Mouse (Mus musculus) forebrain, embryonic 11.5 days (tissue): ENCODE measurements around the gene Hydin. TPM values are rescaled to one million over a fixed set of nuclear protein-coding genes. Genes with fewer than 3 reads are reported as not detected.

Source experiments
- ATAC-seq: fragments of 200-750 bp; cut with Nextera tagmentation; replicated peaks from 2 replicates; pipeline ENCODE4 v1.8.0; 2017; ENCODE audit warnings: moderate TSS enrichment; ENCODE audit not compliant: low FRiP score
- DNase-seq: peaks from one replicate; pipeline ENCODE4 v3.0.0-alpha.2; 2017; ENCODE audit warnings: low spot score
- H3K27ac ChIP-seq: fragments of 300-500 bp; sonication (generic); 2 replicates; pipeline ENCODE4 v1.5.1; 2014; ENCODE audit warnings: low read depth, low read length
- H3K27me3 ChIP-seq: fragments of 300-500 bp; sonication (generic); 2 replicates; pipeline ENCODE4 v1.6.1; 2014; ENCODE audit warnings: mild to moderate bottlenecking, low read length, mixed read lengths; ENCODE audit not compliant: control insufficient read depth, insufficient read depth
- H3K36me3 ChIP-seq: fragments of 300-500 bp; sonication (generic); 2 replicates; pipeline ENCODE4 v1.6.1; 2014; ENCODE audit warnings: mild to moderate bottlenecking, low read length, moderate library complexity, mixed read lengths; ENCODE audit not compliant: control insufficient read depth, insufficient read depth
- H3K4me1 ChIP-seq: fragments of 300-500 bp; sonication (generic); replicated peaks from 2 replicates; pipeline ENCODE4 v1.6.1; 2014; ENCODE audit warnings: low read length, mixed read lengths; ENCODE audit not compliant: control insufficient read depth, insufficient read depth
- H3K4me2 ChIP-seq: fragments of 300-500 bp; sonication (generic); 2 replicates; pipeline ENCODE4 v1.6.1; 2014; ENCODE audit warnings: low read depth, mild to moderate bottlenecking, low read length, moderate library complexity, mixed read lengths; ENCODE audit not compliant: severe bottlenecking
- H3K4me3 ChIP-seq: fragments of 300-500 bp; sonication (generic); 2 replicates; pipeline ENCODE4 v1.5.1; 2014; ENCODE audit warnings: low read depth, low read length
- H3K9ac ChIP-seq: fragments of 300-500 bp; sonication (generic); 2 replicates; pipeline ENCODE4 v1.6.1; 2014; ENCODE audit warnings: low read length
- H3K9me3 ChIP-seq: fragments of 300-500 bp; sonication (generic); 2 replicates; pipeline ENCODE4 v1.6.1; 2016; ENCODE audit warnings: low read length, mixed read lengths; ENCODE audit not compliant: control insufficient read depth
- WGBS: fragments of 180-500 bp; shearing (Covaris S2); extraction: QIAGEN DNeasy Blood & Tissue Kit; methylation state at CpG from one replicate; pipeline ENCODE4 v1.1.7; 2014; 5-methylcytosine and 5-hydroxymethylcytosine counted together
- polyA plus RNA-seq: library from polyadenylated mRNA; unstranded; fragments of >200 nt; fragmentation: Nextera tagmentation; extraction: Ambion mirVana; gene quantifications from 2 replicates; pipeline ENCODE4 v1.2.1, GENCODE M21; 2014

The Hydin gene
- polyA plus RNA-seq, 1 experiment from 2014 or later: 0.15 TPM

DNA sequence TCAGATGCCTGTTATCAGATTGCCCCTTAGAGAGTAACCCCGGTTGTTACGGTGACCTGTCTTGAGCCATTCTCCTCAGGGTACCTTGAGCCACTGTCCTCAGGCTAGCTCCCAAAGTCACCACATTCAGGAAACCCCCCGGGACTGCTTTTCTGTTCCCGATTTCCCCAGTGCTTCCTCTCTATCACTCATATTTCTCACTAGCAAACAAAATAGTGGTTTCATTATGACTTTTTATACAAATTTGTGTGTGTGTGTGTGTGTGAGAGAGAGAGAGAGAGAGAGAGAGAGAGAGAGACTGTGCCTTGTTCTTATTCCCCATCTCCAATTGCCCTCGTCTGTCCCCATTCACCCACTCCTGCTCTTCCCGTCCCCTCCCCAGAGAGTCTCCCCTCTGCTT is 327.4 kb downstream of the Hydin start:
- no peak for ATAC-seq

GRCm38 (mm10) chr8:110604556-110604955 is 337.8 kb downstream of the Hydin start:
- no peak for ATAC-seq
- WGBS: 0% methylated on average over 1 of the region's 1 CpGs

More for the DNA sequence above, 327.4 kb downstream of the Hydin start:
- Histone ChIP-seq H3K4me1 (no peaks in the 10 kb centered on the region), H3K36me3 (no peaks in the 10 kb centered on the region), H3K9ac (no peak overlapping the region), H3K9me3 (no peaks in the 10 kb centered on the region), H3K27ac (no peak overlapping the region), H3K4me2 (no peak overlapping the region), H3K4me3 (no peak overlapping the region), H3K27me3 (no peaks in the 10 kb centered on the region)
- DNase-seq: no peak
- WGBS: 80% methylated on average over 6 of the region's 6 CpGs

DNA sequence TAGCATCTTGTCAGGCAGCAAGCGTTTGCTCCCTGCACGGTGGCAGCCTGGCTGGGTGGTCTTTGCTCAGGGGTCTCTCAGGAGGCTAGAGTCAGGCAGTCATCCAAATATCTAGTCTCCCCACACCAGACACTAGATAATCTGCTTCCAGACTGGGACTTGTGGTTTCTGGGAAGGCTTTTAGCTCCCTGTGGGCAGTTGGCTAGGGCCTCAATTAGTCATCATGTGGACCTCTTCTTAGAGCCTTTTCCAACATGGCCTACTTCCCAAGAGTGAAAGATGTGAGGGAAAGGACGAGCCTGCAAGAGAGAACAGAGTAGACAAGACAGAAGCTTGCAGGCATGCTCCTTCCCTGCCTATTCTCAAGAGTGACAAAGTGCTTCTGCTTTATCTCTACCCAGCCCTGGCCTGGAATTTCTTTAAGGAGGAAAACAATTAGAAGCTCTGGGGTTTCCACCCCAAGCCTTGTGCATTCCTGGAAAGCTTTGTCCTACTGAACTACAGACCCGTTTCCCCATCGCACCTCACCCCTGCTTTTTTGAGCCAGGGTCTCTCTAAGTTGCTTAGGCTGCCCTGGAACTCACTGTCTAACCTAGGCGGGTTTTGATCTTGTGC is 338.7 kb downstream of the Hydin start:
- Histone ChIP-seq H3K4me2 (no peak overlapping the region), H3K36me3 (no peaks in the 10 kb centered on the region), H3K9ac (no peak overlapping the region), H3K9me3 (no peaks in the 10 kb centered on the region), H3K27ac (no peak overlapping the region), H3K27me3 (no peaks in the 10 kb centered on the region), H3K4me1 (no peaks in the 10 kb centered on the region), H3K4me3 (no peak overlapping the region)
- WGBS: 56% methylated on average over 6 of the region's 6 CpGs
- no peak for ATAC-seq
- DNase-seq: no peak

More at GRCm38 (mm10) chr8:110604556-110604955, 337.8 kb downstream of the Hydin start:
- Histone ChIP-seq H3K4me2 (no peak overlapping the region), H3K9me3 (no peaks in the 10 kb centered on the region), H3K9ac (no peak overlapping the region), H3K27me3 (no peaks in the 10 kb centered on the region), H3K4me3 (no peak overlapping the region), H3K4me1 (no peaks in the 10 kb centered on the region), H3K36me3 (no peaks in the 10 kb centered on the region), H3K27ac (no peak overlapping the region)
- DNase-seq: no peak

- DNase-seq: no peak
- no peak overlapping the region for H3K27ac ChIP-seq
- no peak overlapping the region for H3K4me3 ChIP-seq
- no peak overlapping the region for H3K4me2 ChIP-seq
- H3K9me3 ChIP-seq: no peaks in the 10 kb centered on the region
- WGBS: 82% methylated on average over 3 of the region's 3 CpGs
- H3K4me1 ChIP-seq: peaks cover 7% of the 10 kb centered on the region; the same call in 1 of the 2 replicates
- H3K27me3 ChIP-seq: no peaks in the 10 kb centered on the region; the same call in 1 of the 2 replicates
- H3K36me3 ChIP-seq: no peaks in the 10 kb centered on the region
- ATAC-seq: no peak
- no peak overlapping the region for H3K9ac ChIP-seq
Measured at GRCm38 (mm10) chr8:110615730-110616129, 349.0 kb downstream of the Hydin start.

DNA sequence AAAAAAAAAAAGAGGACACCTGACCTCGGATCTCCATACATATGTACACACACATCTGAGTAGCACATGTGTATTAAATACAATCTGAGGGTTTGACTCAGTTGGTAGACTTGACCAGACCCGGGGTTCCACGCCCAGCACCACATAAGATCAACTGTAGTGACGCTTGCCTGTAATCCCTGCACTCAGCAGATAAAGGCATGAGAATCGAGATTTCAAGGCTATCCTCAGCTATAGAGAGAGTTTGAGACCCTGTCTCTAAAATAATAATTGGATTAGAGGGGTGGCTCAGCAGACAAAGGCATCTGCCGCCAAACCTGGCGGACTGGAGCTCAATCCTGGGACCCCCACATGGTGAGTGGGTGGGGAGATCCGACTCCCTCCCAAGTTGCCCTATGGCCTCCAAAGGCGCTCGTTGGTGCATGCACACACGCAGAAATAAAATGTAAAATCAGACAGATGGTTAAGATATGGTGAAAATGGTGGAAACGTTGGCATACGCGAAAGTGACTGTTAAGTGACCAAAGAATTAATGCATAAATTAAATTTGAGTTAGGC is 351.1 kb downstream of the Hydin start:
- Histone ChIP-seq H3K4me1 (peaks cover 7% of the 10 kb centered on the region; the same call in 1 of the 2 replicates), H3K36me3 (no peaks in the 10 kb centered on the region), H3K9me3 (no peaks in the 10 kb centered on the region), H3K9ac (peak overlapping the region; percentile 55), H3K4me2 (peak overlapping the region; percentile 66), H3K4me3 (peak overlapping the region; percentile 92), H3K27ac (no peak overlapping the region), H3K27me3 (no peaks in the 10 kb centered on the region; the same call in 1 of the 2 replicates)
- DNase-seq (no peak), ATAC-seq (peak; percentile 34)
- WGBS: 20% methylated on average over 14 of the region's 14 CpGs

DNA sequence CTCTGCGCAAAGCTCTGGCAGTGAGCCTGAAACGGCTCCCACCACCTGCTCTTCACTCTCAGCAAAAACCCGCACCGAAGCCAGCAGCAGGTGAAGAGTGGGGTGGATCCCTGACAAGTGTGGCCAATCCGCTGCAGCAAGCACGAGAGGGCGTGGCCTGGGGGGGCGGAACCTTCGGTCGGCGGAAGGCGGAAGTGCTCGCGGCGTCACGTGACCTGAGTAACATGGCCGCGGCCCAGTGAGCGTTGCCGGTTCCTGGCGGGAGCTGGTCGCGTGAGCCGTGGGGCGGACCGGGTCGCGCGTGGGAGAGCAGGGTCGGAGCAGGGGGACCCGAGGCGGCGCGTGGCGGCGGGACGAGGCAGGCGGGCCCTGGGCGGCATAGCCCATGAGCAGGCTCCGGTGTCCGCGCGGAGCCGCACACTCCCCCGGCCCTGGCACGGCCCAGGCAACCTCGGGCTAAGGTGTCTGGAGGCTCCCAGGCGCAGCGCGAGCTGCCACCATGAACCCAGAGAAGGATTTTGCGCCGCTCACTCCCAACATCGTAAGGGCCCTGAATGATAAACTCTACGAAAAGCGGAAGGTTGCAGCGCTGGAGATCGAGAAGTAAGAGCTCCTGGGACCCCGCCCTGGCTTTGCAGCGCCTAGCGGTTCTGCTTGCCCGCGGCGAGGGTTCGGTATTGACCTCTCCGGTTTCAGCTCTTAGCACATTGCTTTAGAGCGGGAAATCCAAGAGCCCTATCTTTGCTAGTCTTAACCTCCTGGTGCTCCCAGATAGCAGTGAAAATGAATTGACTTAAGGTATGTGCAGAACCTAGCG is 351.8 kb downstream of the Hydin start, which contains the start of gene Vac14:
TSS of gene Vac14 (plus strand) at position 195 of the 817 bp plus-strand sequence.
- ATAC-seq: peak; percentile 98
- Histone ChIP-seq H3K36me3 (no peaks in the 10 kb centered on the region), H3K4me2 (peak within 1 kb of the TSS; percentile 72), H3K27ac (no peak within 1 kb of the TSS), H3K9ac (peak within 1 kb of the TSS; percentile 79), H3K4me3 (peak within 1 kb of the TSS; percentile 92), H3K4me1 (peaks cover 7% of the 10 kb centered on the region; the same call in 1 of the 2 replicates), H3K27me3 (no peaks in the 10 kb centered on the region; the same call in 1 of the 2 replicates), H3K9me3 (no peaks in the 10 kb centered on the region)
- peak; percentile 98 for DNase-seq
- WGBS: under 1% methylated on average over 66 of the region's 67 CpGs

DNA sequence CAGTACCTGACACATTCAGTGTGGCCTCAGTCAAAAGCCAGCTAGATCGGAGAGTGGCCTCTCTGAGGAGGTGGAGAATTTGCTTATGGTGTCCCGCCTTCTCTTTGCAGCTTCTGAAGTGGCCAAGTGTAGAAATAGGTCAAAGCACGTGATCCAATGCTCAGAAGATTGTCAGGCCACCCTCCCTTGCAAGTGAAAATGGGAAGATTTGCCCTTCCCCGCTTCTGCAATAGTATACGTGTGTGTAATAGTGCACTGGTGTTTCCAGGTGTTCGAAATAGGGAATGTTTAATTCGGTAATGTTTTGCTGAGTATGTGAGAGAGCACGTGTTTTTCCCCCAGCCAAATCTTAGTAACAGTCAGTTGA is 352.4 kb downstream of the Hydin start:
- Histone ChIP-seq H3K9me3 (no peaks in the 10 kb centered on the region), H3K36me3 (no peaks in the 10 kb centered on the region), H3K27me3 (no peaks in the 10 kb centered on the region; the same call in 1 of the 2 replicates), H3K4me1 (peaks cover 7% of the 10 kb centered on the region; the same call in 1 of the 2 replicates), H3K27ac (no peak overlapping the region), H3K9ac (peak overlapping the region; percentile 79), H3K4me2 (peak overlapping the region; percentile 72), H3K4me3 (peak overlapping the region; percentile 92)
- ATAC-seq: no peak
- 32% methylated on average over 8 of the region's 8 CpGs for WGBS
- no peak for DNase-seq

GRCm38 (mm10) chr8:110619919-110620318 is 353.1 kb downstream of the Hydin start:
- Histone ChIP-seq H3K4me3 (no peak overlapping the region), H3K4me1 (peaks cover 7% of the 10 kb centered on the region; the same call in 1 of the 2 replicates), H3K36me3 (no peaks in the 10 kb centered on the region), H3K27ac (no peak overlapping the region), H3K9ac (no peak overlapping the region), H3K4me2 (no peak overlapping the region), H3K9me3 (no peaks in the 10 kb centered on the region), H3K27me3 (no peaks in the 10 kb centered on the region; the same call in 1 of the 2 replicates)
- ATAC-seq (no peak), DNase-seq (no peak)
- WGBS: 87% methylated on average over 5 of the region's 5 CpGs
